Mouse (Mus musculus) thymus, adult 2 months (tissue): ENCODE measurements around the gene Six1.

Source experiments
- CTCF ChIP-seq: fragments of 200-500 bp; IDR thresholded peaks from 2 replicates; pipeline ENCODE4 v1.5.1; 2012; ENCODE audit warnings: mild to moderate bottlenecking, control low read depth, low read length, moderate library complexity, borderline replicate concordance; ENCODE audit not compliant: control insufficient read depth, poor library complexity, insufficient read depth; ENCODE audit errors: extremely low read depth
- POLR2A ChIP-seq: fragments of 200-500 bp; IDR thresholded peaks from 2 replicates; pipeline ENCODE4 v1.6.1; 2012; ENCODE audit warnings: mild to moderate bottlenecking, low read length, control low read depth, moderate library complexity; ENCODE audit not compliant: control insufficient read depth, poor library complexity, insufficient read depth; ENCODE audit errors: extremely low read depth

GRCm38 (mm10) chr12:73040563-73041255 lies 13.0 kb downstream of the Six1 start:
- TF ChIP-seq CTCF (no peak), POLR2A (no peak)
